Mouse (Mus musculus) heart, adult 2 months (tissue): ENCODE measurements around the gene Ehd4. TPM values are rescaled to one million over a fixed set of nuclear protein-coding genes. Genes with fewer than 3 reads are reported as not detected.

Experiments
- DNase-seq, 2 experiments: peaks; one replicate each; pipeline ENCODE4 v3.0.0; 2021
- H3K27ac ChIP-seq: fragments of 200-600 bp; 2 replicates; pipeline ENCODE4 v1.8.1; 2022
- H3K27me3 ChIP-seq: fragments of 200-500 bp; 2 replicates; pipeline ENCODE4 v1.6.1; 2012; ENCODE audit warnings: mild to moderate bottlenecking, low read length, inconsistent platforms, mixed read lengths; ENCODE audit not compliant: control insufficient read depth, insufficient read depth
- H3K36me3 ChIP-seq: fragments of 200-500 bp; 2 replicates; pipeline ENCODE4 v1.6.1; 2012; ENCODE audit warnings: low read length, inconsistent platforms; ENCODE audit not compliant: control insufficient read depth, insufficient read depth
- H3K4me1 ChIP-seq: fragments of 200-500 bp; 2 replicates; pipeline ENCODE4 v1.6.1; 2011; ENCODE audit warnings: low read length; ENCODE audit not compliant: control insufficient read depth, insufficient read depth
- H3K4me3 ChIP-seq: fragments of 200-600 bp; 2 replicates; pipeline ENCODE4 v1.8.1; 2022
- H3K79me2 ChIP-seq: fragments of 200-500 bp; replicated peaks from 2 replicates; pipeline ENCODE4 v1.6.1; 2012; ENCODE audit warnings: mild to moderate bottlenecking, inconsistent platforms, low read length, moderate library complexity, mixed read lengths; ENCODE audit not compliant: control insufficient read depth, insufficient read depth
- H3K9ac ChIP-seq: fragments of 200-500 bp; 2 replicates; pipeline ENCODE4 v1.6.1; 2012; ENCODE audit warnings: low read depth, mild to moderate bottlenecking, control low read depth, inconsistent platforms, low read length, mixed read lengths
- CTCF ChIP-seq: fragments of 200-600 bp; IDR thresholded peaks from 2 replicates; pipeline ENCODE4 v1.8.1; 2022; ENCODE audit warnings: antibody characterized with exemption, mild to moderate bottlenecking, moderate library complexity
- EP300 ChIP-seq: fragments of 200-500 bp; IDR thresholded peaks from 2 replicates; pipeline ENCODE4 v1.6.1; 2011; ENCODE audit warnings: low read depth, low read length, control low read depth; ENCODE audit not compliant: insufficient read depth
- POLR2A ChIP-seq: fragments of 200-500 bp; IDR thresholded peaks from 2 replicates; pipeline ENCODE4 v1.6.1; 2011; ENCODE audit warnings: mild to moderate bottlenecking, low read depth, low read length, control low read depth; ENCODE audit not compliant: insufficient read depth
- WGBS: fragments of 180-500 bp; shearing (Covaris S2); methylation state at CpG from one replicate; pipeline ENCODE4 v1.1.7; 2018; 5-methylcytosine and 5-hydroxymethylcytosine counted together
- intact Hi-C: fragments of 180-260 bp; cut with DNase I; formaldehyde crosslinking; loops from one replicate; pipeline ENCODE4 v1.15.1; 2025
- long read RNA-seq: library from polyadenylated mRNA; stranded (forward); transcript quantifications from one replicate; pipeline ENCODE4 v2.0.0, GENCODE M21; 2021
- polyA plus RNA-seq: library from polyadenylated mRNA; depleted of rRNA; stranded (reverse); fragments of >200 nt; gene quantifications from 2 replicates; pipeline ENCODE4 v1.2.3, GENCODE M21; 2012; rRNA removed
- total RNA-seq, 2 experiments: library from RNA; stranded (reverse); gene quantifications; 2 replicates each; pipeline ENCODE4 v1.2.3; 2021

Gene Ehd4
- total RNA-seq (100 to 1,000 TPM; 330 to 373 TPM), polyA plus RNA-seq (213 and 279 TPM in 2 replicates)
- long read RNA-seq, transcript Ehd4-201 (6 exons, 3,730 nt): major isoform, 496 of 609 reads
- long read RNA-seq, partial matches to known transcripts: 13 of 609 reads
- long read RNA-seq, other reads (novel, unspliced or antisense): 99 of 609 reads

- peak; percentile 54; the same call in 1 of the 2 replicates for TF ChIP-seq EP300
- no peak; the same call in 1 of the 2 replicates for TF ChIP-seq CTCF
- peak; percentile 67 for TF ChIP-seq POLR2A
- no peaks in the 10 kb centered on the region for H3K27me3 ChIP-seq
- 0% methylated on average over 53 of the region's 53 CpGs for WGBS
- H3K27ac ChIP-seq: peak within 1 kb of the TSS; percentile 96
- H3K4me3 ChIP-seq: peak within 1 kb of the TSS; percentile 98
- peak within 1 kb of the TSS; percentile 92 for H3K9ac ChIP-seq
- no peaks in the 10 kb centered on the region for H3K79me2 ChIP-seq
- intact Hi-C loops: loop anchor here (5.0 kb wide), 1 partner anchor 177 kb away; no protein-coding TSS in a partner anchor
- peaks cover 2% of the 10 kb centered on the region for H3K4me1 ChIP-seq
- peak; percentile 99 for DNase-seq
- peaks cover 10% of the 10 kb centered on the region for H3K36me3 ChIP-seq
These were observed at the start of gene Ehd4 for GRCm38 (mm10) chr2:120154361-120154894. Ehd4 (minus strand) TSS chr2:120154606.

DNA sequence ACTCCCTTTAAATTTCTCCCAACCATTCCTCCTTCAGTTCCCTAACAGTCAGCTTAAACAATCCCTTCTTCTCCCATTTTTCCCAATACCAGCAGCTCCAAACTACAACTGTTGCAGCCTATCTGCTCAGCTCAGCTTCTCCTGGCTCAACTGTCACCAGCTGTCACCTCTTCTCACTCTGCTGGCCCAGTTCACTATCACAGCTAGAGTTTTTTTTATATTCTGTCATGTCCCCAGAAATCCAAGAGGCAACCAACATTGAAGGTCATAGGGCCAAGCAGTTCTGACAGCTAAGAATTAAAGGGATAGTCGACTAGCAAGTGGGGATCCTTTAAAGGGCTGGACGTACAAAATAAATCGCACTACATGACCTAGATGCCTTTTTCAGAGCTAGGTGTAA lies 49.3 kb upstream of the Ehd4 start:
- intact Hi-C loops: no loop called here

GRCm38 (mm10) chr2:120200077-120200476 lies 45.7 kb upstream of the Ehd4 start:
- H3K4me1 ChIP-seq: peaks cover 3% of the 10 kb centered on the region
- intact Hi-C loops: no loop called here
- WGBS: 67% methylated on average over 7 of the region's 7 CpGs

More for the DNA sequence above, 49.3 kb upstream of the Ehd4 start:
- Histone ChIP-seq H3K27ac (peak overlapping the region; percentile 47; the same call in 1 of the 2 replicates), H3K27me3 (no peaks in the 10 kb centered on the region), H3K9ac (no peak overlapping the region), H3K4me1 (peaks cover 3% of the 10 kb centered on the region), H3K79me2 (no peaks in the 10 kb centered on the region), H3K4me3 (no peak overlapping the region), H3K36me3 (no peaks in the 10 kb centered on the region)
- peak in 1 of 2 experiments; percentile 6 for DNase-seq
- WGBS: 38% methylated on average over 3 of the region's 3 CpGs
- TF ChIP-seq EP300: no peak
- no peak for TF ChIP-seq CTCF
- no peak for TF ChIP-seq POLR2A

DNA sequence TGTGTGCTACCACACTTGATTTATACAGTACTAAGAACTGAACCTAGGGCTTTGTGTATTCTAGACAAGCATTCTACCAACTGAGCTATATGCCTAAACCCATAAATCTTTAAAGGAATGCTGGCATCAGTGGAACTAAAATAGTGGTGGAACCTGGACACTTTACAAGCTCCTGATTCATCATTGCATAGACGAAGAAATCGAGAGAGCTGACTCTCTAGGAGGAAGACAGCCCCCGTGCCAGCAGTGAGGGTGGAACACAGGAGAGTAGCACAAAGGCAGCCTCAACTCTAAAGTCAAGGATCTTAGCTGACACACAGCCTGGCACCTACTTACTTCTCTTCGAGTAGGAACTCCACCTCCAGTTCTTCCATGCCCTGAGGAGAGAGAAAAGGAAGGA lies 33.8 kb upstream of the Ehd4 start:
- no peaks in the 10 kb centered on the region for H3K36me3 ChIP-seq
- H3K27me3 ChIP-seq: no peaks in the 10 kb centered on the region
- TF ChIP-seq POLR2A (no peak), CTCF (no peak), EP300 (no peak)
- H3K4me3 ChIP-seq: no peak overlapping the region
- no peak overlapping the region for H3K9ac ChIP-seq
- DNase-seq: no peak
- WGBS: 83% methylated on average over 4 of the region's 4 CpGs
- intact Hi-C loops: no loop called here
- H3K27ac ChIP-seq: no peak overlapping the region
- H3K79me2 ChIP-seq: no peaks in the 10 kb centered on the region
- H3K4me1 ChIP-seq: no peaks in the 10 kb centered on the region

More at GRCm38 (mm10) chr2:120200077-120200476, 45.7 kb upstream of the Ehd4 start:
- no peak overlapping the region for H3K4me3 ChIP-seq
- H3K79me2 ChIP-seq: no peaks in the 10 kb centered on the region
- no peaks in the 10 kb centered on the region for H3K27me3 ChIP-seq
- no peaks in the 10 kb centered on the region for H3K36me3 ChIP-seq
- TF ChIP-seq POLR2A (no peak), EP300 (no peak), CTCF (no peak)
- no peak overlapping the region for H3K9ac ChIP-seq
- no peak for DNase-seq
- no peak overlapping the region for H3K27ac ChIP-seq

DNA sequence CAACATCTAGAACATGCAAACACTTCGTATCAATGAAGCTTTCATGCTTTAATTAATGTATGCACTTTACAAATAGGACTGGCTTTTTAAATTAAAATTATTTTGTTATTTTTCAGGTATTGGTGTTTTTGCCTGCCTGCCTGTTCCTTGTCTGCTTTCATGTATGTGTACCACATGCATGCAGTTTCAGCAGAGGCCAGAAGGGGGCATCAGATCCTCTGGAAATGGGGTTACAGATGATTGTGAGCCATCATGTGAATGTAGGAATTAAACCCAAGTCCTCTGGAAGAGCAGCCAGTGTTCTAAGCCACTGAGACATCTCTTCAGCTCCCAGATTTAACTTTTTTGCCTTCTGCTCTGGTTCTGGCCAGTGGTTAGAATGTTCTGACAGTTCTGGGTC lies 33.2 kb upstream of the Ehd4 start:
- Histone ChIP-seq H3K9ac (no peak overlapping the region), H3K36me3 (no peaks in the 10 kb centered on the region), H3K27me3 (no peaks in the 10 kb centered on the region), H3K27ac (no peak overlapping the region), H3K79me2 (no peaks in the 10 kb centered on the region), H3K4me3 (no peak overlapping the region), H3K4me1 (no peaks in the 10 kb centered on the region)
- intact Hi-C loops: no loop called here
- TF ChIP-seq CTCF (peak; percentile 41), EP300 (no peak)
- WGBS: 94% methylated on average over 1 of the region's 1 CpGs
- DNase-seq: no peak

DNA sequence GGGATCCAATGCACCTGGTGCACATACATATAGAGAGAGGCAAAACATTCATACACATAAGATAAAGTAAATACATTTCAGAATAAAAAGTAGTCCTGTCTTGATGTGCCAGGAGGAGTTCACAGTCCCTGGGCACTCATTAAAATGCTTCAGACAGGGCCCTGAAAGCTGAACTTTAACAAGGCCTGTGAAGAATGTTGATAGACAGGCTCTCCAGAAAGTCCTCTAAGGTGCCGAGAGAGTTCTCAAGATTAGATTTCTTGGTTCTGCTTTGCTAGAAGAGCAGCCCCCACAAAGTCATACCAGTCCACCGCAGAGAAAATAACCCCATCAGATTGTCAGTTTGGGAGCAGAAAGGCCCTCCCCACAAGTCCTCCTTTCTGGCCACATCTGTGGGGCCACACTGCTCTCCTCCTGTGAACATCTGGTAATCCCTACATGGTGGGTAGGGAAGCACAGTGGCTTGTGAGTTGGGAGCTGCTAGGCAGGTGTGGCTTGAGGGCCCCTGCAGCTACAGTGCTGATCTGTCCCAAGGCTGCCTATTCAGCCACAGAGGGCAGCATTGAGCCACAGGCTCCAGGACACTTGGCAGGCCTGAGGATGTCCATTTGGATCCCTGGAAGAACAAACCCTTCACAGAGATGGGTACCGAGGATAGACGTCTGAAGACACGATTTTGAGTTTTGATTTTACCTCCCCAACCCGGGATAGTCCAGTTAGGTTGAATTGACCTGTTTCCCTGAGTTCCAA lies 31.3 kb upstream of the Ehd4 start:
- no peak for DNase-seq
- no peaks in the 10 kb centered on the region for H3K36me3 ChIP-seq
- WGBS: 68% methylated on average over 6 of the region's 6 CpGs
- no peaks in the 10 kb centered on the region for H3K27me3 ChIP-seq
- TF ChIP-seq POLR2A (no peak), CTCF (peak; percentile 62)
- no peaks in the 10 kb centered on the region for H3K4me1 ChIP-seq
- no peak overlapping the region for H3K9ac ChIP-seq
- intact Hi-C loops: no loop called here
- no peaks in the 10 kb centered on the region for H3K79me2 ChIP-seq
- no peak overlapping the region for H3K27ac ChIP-seq
- H3K4me3 ChIP-seq: no peak overlapping the region
